Mouse (Mus musculus) left cerebral cortex, adult 2 months (tissue): Measurements from ENCODE around the gene Prkch. TPM values are rescaled to one million over a fixed set of nuclear protein-coding genes. Genes with fewer than 3 reads are reported as not detected.

ENCODE experiments used
- DNase-seq, 2 experiments: peaks; one replicate each; pipeline ENCODE4 v3.0.0; 2021 to 2022; ENCODE audit warnings: low spot score in 2 of 2, mixed read lengths in 1 of 2; ENCODE audit errors: extremely low spot score in 1 of 2
- H3K27ac ChIP-seq: fragments of 200-600 bp; 2 replicates; pipeline ENCODE4 v1.8.1; 2022
- H3K4me3 ChIP-seq: fragments of 200-600 bp; 2 replicates; pipeline ENCODE4 v1.8.1; 2022
- CTCF ChIP-seq: fragments of 200-600 bp; IDR thresholded peaks from 2 replicates; pipeline ENCODE4 v1.8.1; 2022; ENCODE audit warnings: antibody characterized with exemption, mild to moderate bottlenecking, moderate library complexity
- intact Hi-C: fragments of 180-260 bp; cut with DNase I; formaldehyde crosslinking; loops from one replicate; pipeline ENCODE4 v1.15.1; 2025
- total RNA-seq, 2 experiments: library from RNA; stranded (reverse); gene quantifications; 2 replicates each; pipeline ENCODE4 v1.2.3; 2021

Prkch gene
- total RNA-seq, 2 experiments from 2014 or later, result 4.1 to 5.7 TPM

GRCm38 (mm10) chr12:73774793-73775385, 190.3 kb downstream of the Prkch start:
- intact Hi-C loops, result no loop called here
- H3K4me3 ChIP-seq, result no peak overlapping the region
- no peak for DNase-seq
- no peak for TF ChIP-seq CTCF
- no peak overlapping the region for H3K27ac ChIP-seq

GRCm38 (mm10) chr12:73776401-73776945, 191.9 kb downstream of the Prkch start:
- no peak for TF ChIP-seq CTCF
- DNase-seq, result no peak
- H3K27ac ChIP-seq, result no peak overlapping the region
- H3K4me3 ChIP-seq, result no peak overlapping the region
- intact Hi-C loops, result no loop called here

- no peak overlapping the region for H3K27ac ChIP-seq
- TF ChIP-seq CTCF, result no peak
- H3K4me3 ChIP-seq, result no peak overlapping the region
- no peak for DNase-seq
- intact Hi-C loops, result no loop called here
Measured at GRCm38 (mm10) chr12:73777673-73778072, 193.1 kb downstream of the Prkch start.

- DNase-seq, result no peak
Measured at GRCm38 (mm10) chr12:73779332-73780231, 195.0 kb downstream of the Prkch start.

GRCm38 (mm10) chr12:73781425-73782032, 196.9 kb downstream of the Prkch start:
- Histone ChIP-seq H3K4me3 (no peak overlapping the region), H3K27ac (no peak overlapping the region)
- no peak for TF ChIP-seq CTCF
- intact Hi-C loops, result no loop called here
- DNase-seq, result no peak

More at GRCm38 (mm10) chr12:73779332-73780231, 195.0 kb downstream of the Prkch start:
- no peak overlapping the region for H3K4me3 ChIP-seq
- intact Hi-C loops, result no loop called here
- H3K27ac ChIP-seq, result no peak overlapping the region
- TF ChIP-seq CTCF, result no peak

GRCm38 (mm10) chr12:73786909-73787308, 202.3 kb downstream of the Prkch start:
- no peak overlapping the region for H3K4me3 ChIP-seq
- peak in 1 of 2 experiments; percentile 22 for DNase-seq
- TF ChIP-seq CTCF, result no peak
- no peak overlapping the region for H3K27ac ChIP-seq
- intact Hi-C loops, result no loop called here

GRCm38 (mm10) chr12:73788850-73789249, 204.3 kb downstream of the Prkch start:
- no peak overlapping the region for H3K4me3 ChIP-seq

GRCm38 (mm10) chr12:73790571-73791108, 206.0 kb downstream of the Prkch start:
- intact Hi-C loops, result loop anchor here (5.0 kb wide), 1 partner anchor 117 kb away; no protein-coding TSS in a partner anchor

More at GRCm38 (mm10) chr12:73788850-73789249, 204.3 kb downstream of the Prkch start:
- TF ChIP-seq CTCF, result no peak
- no peak overlapping the region for H3K27ac ChIP-seq
- no peak for DNase-seq
- intact Hi-C loops, result no loop called here

GRCm38 (mm10) chr12:73793216-73793615, 208.6 kb downstream of the Prkch start:
- Histone ChIP-seq H3K4me3 (no peak overlapping the region), H3K27ac (no peak overlapping the region)
- no peak for TF ChIP-seq CTCF
- intact Hi-C loops, result loop anchor here (5.0 kb wide), 1 partner anchor 114 kb away; no protein-coding TSS in a partner anchor
- no peak for DNase-seq

More at GRCm38 (mm10) chr12:73790571-73791108, 206.0 kb downstream of the Prkch start:
- H3K4me3 ChIP-seq, result no peak overlapping the region
- H3K27ac ChIP-seq, result no peak overlapping the region
- no peak for DNase-seq
- no peak for TF ChIP-seq CTCF

- intact Hi-C loops, result loop anchor here (5.0 kb wide), 1 partner anchor 114 kb away; no protein-coding TSS in a partner anchor
- peak in 1 of 2 experiments; percentile 11 for DNase-seq
- peak overlapping the region; percentile 83 for H3K27ac ChIP-seq
- peak overlapping the region; percentile 2; the same call in 1 of the 2 replicates for H3K4me3 ChIP-seq
- no peak; the same call in 1 of the 2 replicates for TF ChIP-seq CTCF
Measured at GRCm38 (mm10) chr12:73793744-73794143, 209.1 kb downstream of the Prkch start.
